Mouse (Mus musculus): ENCODE data around the gene Cyp2d22.
"Not testable (repeated sequence)": the region's sequence is repeated elsewhere in the genome, so short reads cannot be mapped to it uniquely, and the experiment has no call there.

Gene Cyp2d22

DNA sequence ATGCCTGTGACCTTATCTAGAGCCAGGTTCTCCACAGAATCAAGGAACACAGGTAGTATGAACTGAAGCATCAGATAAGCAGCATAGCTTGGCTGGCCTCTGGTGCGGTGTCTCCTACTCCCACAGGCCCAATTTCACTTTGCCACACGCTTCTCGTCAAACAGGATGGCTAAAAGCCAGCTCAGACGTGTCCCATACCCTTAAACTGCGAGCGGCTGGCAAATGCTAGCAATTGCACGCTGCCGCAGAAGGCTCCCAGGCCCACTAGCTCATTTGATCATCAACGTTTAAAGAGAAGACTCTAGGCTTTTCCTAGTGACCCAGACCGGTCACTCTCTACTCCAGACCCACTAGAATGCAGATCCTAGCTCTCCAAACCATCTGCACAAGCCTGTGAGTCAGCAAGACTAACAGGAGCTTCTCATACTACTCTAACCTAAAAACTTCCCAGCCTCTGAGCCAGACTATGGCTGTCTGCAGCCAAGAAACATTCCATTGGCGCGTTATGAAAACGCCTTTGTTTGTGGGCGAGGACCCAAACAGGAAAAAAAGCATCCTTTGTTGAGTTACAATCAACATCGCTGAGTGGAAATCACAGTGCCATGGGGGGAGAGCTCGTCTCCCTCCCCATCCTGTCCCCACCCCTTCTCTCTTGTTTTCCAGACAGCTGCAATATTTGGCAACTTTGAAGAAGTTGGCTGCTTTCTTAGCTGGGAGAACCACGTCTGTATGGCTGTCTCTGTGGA is 3.5 kb downstream of the Cyp2d22 start:
- no peak for DNase-seq (ENCODE audit: low spot score)

DNA sequence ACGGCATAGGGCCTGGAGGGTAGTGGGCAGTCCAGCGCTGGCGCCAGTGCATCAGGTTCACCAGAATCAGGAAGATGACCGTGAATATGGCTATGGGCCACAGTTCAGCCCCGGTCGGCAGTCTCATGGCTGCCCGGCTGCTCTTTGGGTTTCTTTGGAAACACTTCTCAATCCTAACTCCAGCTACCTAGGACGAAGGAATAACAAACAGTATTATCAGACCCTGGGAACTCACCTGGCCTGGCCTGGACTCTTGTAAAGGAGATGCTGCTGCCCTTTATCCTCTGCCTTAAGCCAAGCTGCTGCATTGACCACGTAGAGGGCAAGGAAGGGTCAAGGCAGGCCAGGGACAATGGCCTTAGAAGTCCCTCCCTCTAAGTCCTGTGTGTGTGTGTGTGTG is 4.2 kb downstream of the Cyp2d22 start:
- no peak for DNase-seq (ENCODE audit: low spot score)

GRCm38 (mm10) chr15:82374437-82374836 is 5.6 kb downstream of the Cyp2d22 start:
- DNase-seq (ENCODE audit: low spot score): no peak

- no peak for DNase-seq (ENCODE audit: low spot score)
Measured at GRCm38 (mm10) chr15:82372991-82373390, 7.1 kb downstream of the Cyp2d22 start.

GRCm38 (mm10) chr15:82372446-82372845 is 7.6 kb downstream of the Cyp2d22 start:
- no peak for DNase-seq (ENCODE audit: low spot score)

DNA sequence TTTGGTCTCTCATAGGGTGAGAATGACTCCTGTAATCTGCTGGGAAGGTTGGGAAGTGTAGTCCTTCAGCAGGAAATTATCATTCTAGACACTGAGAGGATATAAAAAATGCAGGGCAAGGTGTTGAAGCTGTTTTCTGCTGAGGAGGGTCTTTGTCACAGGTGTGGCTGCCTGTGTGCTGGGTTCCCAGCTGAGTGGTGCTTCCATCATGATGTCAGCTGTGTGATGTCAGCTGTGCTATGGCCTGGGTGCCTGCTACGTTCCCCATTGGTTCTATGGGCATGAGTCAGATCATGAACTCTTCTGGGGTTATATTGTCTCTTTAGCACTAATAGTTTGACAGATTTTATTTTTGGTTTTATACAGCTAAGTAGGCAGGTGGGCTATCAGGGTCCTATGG is 11.2 kb downstream of the Cyp2d22 start:
- DNase-seq (ENCODE audit: low spot score): no peak

GRCm38 (mm10) chr15:82368146-82368545 is 11.9 kb downstream of the Cyp2d22 start:
- no peak for DNase-seq (ENCODE audit: low spot score)

DNA sequence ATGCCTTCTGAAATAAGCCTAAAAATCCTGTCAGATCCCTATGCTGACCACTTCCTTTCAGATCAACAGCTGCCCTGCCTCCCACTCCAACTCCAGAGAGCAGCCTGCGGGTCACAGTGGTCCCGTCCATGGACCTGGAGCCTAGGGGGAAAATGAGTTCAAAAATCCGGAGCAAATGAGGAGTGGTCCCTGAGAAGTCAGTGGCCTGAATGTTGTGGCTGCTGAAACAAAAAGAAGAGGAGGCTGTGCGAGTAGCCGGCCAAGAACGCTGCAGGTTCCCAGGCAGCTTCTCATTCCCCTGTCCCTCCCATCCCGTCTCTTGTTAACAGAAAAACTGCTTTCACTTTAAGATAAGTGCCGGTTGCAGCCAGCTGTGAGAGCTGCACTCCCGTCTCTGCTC is 15.5 kb downstream of the Cyp2d22 start:
- DNase-seq (ENCODE audit: low spot score): not testable (repeated sequence)

GRCm38 (mm10) chr15:82363801-82364200 is 16.3 kb downstream of the Cyp2d22 start:
- DNase-seq (ENCODE audit: low spot score): not testable (repeated sequence)

GRCm38 (mm10) chr15:82362234-82362633 is 17.8 kb downstream of the Cyp2d22 start:
- no peak for DNase-seq (ENCODE audit: low spot score)

DNA sequence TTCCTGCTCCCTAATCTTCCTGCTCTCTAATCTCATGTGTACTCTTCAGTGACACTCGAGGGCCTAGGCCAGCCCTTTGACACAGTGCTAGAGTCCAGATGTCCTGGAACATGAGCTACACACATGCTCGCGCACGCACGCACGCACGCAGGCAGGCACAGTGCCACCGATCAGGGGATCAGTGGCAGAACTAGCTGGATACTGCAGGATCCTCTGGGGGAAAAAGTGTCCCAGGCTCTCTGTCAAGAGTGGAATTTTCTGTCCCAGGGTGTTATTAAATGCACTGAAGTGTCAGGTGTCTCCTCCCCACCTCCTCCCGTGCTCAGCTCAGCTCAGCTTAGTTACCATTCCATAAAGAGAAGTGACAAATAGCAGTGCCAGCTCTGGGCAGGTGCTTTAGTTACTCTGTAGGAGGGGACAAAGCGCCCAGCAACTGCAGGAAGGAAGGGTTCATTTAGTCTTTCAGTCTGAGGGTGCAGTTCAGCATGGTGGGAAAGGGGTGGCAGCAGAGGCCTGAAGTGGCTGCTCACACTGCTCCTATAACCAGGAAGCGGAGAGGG is 18.5 kb downstream of the Cyp2d22 start:
- no peak for DNase-seq (ENCODE audit: low spot score)

GRCm38 (mm10) chr15:82358431-82359260 is 21.4 kb downstream of the Cyp2d22 start:
- DNase-seq (ENCODE audit: low spot score): no peak

GRCm38 (mm10) chr15:82354126-82354945 is 25.7 kb downstream of the Cyp2d22 start, which contains the start of gene Ndufa6:
Gene Ndufa6, minus strand, starts transcription at chr15:82354322.
- peak; percentile 98 for DNase-seq (ENCODE audit: low spot score)

DNA sequence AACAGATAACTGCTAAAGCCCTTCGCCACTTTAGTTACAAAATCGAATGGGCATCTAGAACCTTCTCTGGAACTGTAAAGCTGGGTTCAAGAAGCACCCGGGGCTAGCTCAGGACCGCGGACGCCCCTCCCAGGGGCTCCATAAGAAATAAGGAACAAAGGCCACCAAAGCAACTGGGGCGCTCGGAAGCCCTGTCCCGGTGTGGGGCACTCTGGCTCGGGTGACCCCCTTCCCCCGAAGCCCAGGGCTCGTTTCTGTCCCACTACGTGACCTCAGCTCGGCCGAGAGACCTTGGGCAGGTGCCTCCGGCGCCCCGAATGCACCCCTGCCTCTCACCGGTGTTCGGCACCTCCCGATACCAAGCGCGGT is 26.3 kb downstream of the Cyp2d22 start:
- DNase-seq (ENCODE audit: low spot score): no peak

DNA sequence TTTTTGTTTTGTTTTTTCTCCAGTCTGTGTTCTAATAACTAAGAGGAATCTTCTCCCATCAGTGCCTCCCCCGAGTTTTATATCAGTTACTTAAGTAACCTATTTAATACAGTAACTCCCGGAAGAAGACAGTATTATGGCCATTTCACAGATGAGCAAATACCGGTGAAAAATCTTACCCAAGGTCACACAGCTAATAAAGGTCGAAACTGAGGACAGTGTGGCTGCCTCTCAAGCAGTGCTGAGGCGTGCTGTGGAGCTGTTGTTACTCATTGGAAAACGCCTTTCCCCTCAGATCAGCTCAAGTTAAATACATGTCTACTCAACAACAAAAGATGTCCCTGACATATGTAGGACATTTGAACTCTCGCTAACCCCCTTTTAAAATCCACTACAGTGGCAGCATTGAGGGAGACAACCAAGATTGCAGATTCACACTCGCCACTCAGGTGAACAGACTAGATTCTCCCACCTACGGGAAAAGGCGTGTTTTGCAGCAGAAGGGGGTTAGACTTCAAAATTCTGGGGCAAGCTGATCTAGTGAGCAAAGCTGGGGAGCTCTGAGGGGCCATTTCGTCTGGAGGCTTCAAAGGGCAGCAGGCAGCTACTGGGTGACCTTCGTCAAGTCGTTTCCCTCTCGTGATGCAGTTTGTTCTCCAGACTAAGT is 26.8 kb downstream of the Cyp2d22 start:
- DNase-seq (ENCODE audit: low spot score): peak; percentile 31

- DNase-seq (ENCODE audit: low spot score): no peak
Measured at GRCm38 (mm10) chr15:82351480-82351879, 28.6 kb downstream of the Cyp2d22 start.

DNA sequence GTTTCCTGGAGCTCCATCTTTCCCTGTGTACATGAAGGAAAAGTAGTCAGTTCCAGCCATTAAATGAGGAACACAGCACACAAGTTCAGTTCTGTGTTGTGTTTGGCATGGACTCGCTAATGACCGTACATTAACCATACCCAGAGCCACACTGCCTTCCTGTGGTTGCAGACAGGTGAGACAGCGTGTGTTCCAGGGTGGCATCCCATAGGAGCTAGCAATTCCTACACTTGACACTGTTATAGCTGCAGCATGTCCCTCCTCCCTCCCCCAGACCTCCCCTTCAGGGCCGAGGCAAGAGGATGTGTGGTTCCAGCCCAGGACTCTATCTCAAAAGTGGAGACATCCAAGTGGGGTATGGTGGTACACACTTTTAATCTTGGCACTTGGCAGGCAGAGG is 29.7 kb downstream of the Cyp2d22 start:
- no peak for DNase-seq (ENCODE audit: low spot score)

GRCm38 (mm10) chr15:82348999-82349341 is 31.1 kb downstream of the Cyp2d22 start:
- DNase-seq (ENCODE audit: low spot score): no peak

DNA sequence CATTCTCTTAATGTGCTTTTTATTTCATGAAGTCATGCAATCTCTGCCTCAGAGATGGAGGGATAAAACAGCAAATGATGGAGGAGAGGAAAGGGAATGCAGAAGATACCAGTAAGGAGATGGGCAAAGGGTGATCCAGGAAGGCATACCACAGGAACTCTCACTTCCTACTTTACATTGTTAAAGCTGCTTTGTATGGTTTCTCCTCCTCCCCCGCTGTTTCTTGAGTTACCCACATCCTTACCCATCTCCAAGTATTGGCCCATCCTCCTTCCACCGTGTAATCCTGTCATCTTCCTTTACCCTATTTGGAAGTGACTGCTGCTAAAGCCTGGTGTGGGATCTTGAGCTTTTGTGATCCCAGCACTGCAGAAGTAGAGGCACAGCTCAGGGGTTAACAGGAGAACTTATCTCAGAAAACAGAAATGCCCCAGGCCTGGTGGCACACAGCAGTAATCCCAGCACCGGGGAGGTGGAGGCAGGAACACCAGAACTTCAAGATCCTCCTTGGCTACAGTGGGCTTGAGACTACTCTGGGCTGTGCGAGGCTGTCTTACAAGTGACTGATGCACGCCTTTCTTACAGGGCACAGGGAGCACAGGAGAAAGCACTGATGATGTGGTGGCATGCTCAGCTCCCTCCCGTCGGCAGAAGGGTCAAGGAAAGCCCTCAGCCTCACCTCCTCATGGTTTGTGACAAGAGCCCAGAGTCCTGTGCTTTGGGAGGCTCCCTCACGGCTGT is 31.6 kb downstream of the Cyp2d22 start:
- no peak for DNase-seq (ENCODE audit: low spot score)

- no peak for DNase-seq (ENCODE audit: low spot score)
Measured at GRCm38 (mm10) chr15:82347852-82348251, 32.2 kb downstream of the Cyp2d22 start.

- no peak for DNase-seq (ENCODE audit: low spot score)
Measured at GRCm38 (mm10) chr15:82347303-82347676, 32.8 kb downstream of the Cyp2d22 start.
